Mouse (Mus musculus) testis, postnatal 10 days (tissue): Measurements from ENCODE around the gene Foxq1.

Source experiments
- DNase-seq: peaks from one replicate; pipeline ENCODE4 v3.0.0; 2021; ENCODE audit warnings: low spot score

Gene Foxq1

DNA sequence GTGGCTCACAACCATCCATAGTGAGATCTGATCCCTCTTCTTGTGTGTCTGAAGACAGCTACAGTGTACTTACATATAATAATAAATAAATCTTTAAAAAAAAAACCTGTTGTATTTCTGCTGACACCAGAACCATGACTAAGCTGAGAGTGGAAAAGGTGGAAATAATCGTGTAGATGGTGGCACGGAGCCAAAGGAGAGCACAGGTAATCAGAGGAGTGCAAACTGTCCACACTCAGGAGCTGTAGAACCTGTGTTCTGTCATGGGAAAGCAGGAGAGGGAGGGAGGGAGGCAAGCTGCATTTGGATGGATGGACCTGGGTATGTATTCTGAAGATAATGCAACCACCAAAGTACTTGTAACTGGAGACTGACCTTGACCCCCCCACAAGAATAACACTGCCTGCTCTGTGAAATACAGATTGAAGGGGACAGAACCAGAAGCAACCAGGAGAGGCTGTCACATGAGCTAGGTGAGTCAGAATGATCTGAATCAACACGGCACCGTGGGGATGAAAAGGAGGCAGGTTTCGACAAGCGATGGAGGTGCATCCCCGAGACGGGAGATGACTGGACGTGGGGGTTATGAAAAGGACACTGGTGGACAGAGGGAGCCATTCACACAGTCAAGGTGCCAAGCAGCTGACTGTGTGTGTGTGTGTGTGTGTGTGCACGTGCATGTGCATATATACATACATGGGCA, 17.0 kb downstream of the Foxq1 start:
- no peak for DNase-seq

DNA sequence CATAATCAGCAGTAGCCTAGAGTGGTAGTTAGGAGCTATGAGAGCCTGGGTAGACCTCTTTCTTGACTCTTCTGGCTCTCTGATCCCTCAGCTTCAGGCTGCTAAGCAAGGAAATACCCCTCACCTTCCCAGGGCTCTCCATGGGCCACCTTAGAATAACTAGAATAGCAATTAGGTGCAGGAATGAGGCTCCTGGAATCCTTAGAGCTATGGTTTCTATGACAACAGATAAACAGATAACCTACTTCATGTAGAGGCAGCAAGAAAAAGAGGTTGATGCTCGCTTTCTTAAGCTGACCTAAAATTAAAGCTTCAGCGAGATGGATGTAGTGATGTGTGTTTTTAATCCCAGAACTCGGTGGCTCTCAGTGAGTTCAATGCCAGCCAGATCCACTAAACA, 18.7 kb downstream of the Foxq1 start:
- DNase-seq: no peak

DNA sequence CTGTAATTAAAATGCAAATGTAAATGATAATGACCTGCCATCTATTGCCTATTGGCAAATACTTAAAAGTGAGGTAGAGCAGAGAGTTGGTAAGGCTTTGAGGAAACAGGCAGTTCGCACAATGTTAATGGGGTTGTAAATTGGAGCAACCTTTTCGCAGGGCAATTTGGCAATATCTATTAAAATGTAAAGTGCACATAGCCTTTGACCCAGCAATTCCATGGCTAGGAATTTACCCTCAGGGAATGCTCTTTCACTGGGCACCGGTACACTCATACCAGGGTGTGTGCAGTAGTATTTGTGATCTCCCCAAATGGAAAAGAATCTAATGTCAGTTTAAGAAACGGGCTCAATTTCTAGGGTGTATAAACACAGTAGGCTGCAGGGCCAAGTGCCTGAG, 20.8 kb downstream of the Foxq1 start:
- no peak for DNase-seq

DNA sequence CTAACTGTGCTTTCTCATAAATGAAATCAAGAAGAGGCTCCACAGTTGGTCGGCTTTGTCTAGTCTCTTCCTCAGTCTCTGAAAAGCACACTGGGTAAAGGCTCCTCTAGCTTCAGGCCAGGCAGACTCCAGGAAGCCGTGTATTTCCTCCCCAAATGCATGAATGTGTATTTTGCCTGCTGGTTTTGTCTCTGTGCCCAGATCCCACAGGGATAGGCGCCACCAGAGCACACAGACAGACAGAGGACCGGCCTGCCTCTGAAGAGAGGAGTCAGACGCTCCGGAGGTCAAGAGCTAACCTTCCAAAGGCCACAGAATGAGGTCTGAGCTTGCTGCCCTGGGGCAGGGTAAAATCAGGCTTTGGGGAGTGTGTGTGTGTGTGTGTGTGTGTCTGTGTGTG, 21.6 kb downstream of the Foxq1 start:
- no peak for DNase-seq

DNA sequence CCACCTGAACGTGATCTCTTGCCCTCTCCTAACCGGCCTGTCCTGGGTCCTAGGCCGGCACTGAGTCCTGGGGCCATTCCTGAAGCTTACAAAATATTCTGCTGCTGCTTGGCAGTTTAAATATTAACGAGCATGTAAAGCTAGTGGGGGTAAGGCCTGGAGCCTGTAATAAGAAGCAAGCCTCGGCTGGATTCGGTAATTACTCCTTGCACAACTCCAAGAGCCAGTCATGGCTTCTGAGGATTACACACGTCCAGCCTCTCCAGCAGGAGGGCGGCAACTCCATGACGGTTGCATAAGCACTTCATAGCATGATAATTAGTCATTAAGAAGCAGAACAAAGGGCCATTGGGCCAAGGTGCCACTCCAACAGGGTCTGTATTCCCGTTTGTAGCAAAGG, 22.5 kb downstream of the Foxq1 start:
- no peak for DNase-seq

DNA sequence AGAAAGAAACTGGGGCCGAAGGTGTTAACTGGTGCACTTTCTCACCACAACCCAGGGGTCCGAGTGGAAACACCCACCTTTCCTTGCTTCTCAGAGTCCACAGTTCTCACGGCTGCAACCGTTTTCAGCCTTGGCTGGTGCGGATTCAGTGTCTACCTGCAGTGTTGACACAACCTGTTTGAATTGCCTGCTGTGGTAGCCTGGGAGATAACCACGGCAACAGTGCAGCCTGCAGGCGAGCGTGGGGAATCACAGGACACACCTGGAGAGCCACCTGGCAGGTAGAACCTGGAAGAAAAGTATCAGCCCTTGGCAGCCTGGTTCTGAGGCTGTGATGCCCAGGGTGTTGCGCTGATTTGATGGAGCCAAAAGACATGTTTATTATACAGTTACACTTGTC, 23.9 kb downstream of the Foxq1 start:
- DNase-seq: no peak

DNA sequence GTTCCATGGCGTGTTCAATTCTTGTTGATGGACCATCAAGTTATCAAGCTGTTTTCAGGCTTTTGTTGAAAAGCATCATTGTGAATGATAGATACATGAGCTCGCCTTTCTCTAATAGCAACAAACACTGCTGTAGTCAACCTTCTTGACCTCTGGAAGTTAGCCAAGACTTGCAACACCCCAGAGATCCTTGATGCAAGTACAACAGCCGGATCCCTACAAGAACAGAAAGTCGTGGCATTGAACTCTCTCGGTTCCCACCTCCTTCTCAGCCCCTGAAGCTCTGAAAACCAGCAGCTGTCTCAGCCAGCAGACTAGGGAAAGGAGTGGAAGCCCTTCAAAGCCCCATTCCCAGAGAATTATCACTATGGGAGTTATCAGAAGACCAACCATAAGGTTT, 31.4 kb downstream of the Foxq1 start:
- no peak for DNase-seq

DNA sequence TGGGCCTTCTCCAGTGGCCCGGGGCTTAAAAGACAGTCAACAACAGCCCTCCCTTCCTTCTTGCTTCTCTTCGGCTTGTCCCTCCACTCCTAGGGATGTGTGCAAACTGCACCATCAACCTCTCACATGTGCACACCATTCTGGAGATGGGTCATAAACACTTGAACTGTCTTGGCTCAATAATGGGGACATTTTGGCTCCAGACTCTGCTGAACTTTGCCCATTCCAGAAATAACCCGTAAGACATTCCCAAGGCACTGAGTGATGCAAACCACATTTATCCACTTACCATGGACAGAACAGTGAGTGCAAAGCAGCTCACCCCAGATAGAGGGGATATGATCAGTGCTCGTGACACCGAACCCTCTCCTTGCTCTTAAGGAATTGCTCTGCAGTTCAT, 43.6 kb downstream of the Foxq1 start:
- no peak for DNase-seq

DNA sequence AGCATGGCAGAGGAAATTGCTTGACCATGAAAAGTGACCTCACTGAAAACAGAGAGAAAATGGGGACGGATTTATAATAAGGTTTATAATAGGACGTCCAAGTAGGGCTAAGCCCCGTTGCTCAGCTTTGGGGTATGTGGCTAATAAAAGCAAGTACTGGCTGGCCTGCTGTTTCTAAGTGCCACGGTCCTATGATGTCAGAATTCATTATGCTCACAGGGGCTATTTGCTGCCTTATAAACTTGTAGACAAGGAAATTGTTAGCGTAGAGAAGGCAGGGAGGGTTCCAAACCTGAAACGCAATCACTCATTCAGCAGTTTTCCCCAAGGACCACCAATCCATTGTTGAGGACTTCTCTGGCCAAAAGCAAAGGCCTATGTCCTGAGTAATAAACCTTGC, 48.0 kb downstream of the Foxq1 start:
- no peak for DNase-seq
